Mouse (Mus musculus) layer of hippocampus, adult 9-10 months (tissue): Measurements from ENCODE around the gene Bcl10.
"Not testable (repeated sequence)": the region's sequence is repeated elsewhere in the genome, so short reads cannot be mapped to it uniquely, and the experiment has no call there.

Experiments
- DNase-seq: peaks from one replicate; pipeline ENCODE4 v3.0.0; 2022; ENCODE audit warnings: low spot score

Gene Bcl10

GRCm38 (mm10) chr3:145913942-145914341, 8.7 kb upstream of the Bcl10 start:
- not testable (repeated sequence) for DNase-seq

- no peak for DNase-seq
These were observed 6.2 kb upstream of the Bcl10 start for GRCm38 (mm10) chr3:145916374-145916773.

- no peak for DNase-seq
These were observed 5.8 kb upstream of the Bcl10 start for GRCm38 (mm10) chr3:145916826-145917225.

- no peak for DNase-seq
These were observed 367 bp downstream of the Bcl10 start for GRCm38 (mm10) chr3:145922971-145923370.

GRCm38 (mm10) chr3:145923874-145924577, 1.4 kb downstream of the Bcl10 start:
- peak; percentile 96 for DNase-seq

GRCm38 (mm10) chr3:145924649-145925337, 2.2 kb downstream of the Bcl10 start:
- DNase-seq, result peak; percentile 24

GRCm38 (mm10) chr3:145925506-145925905, 2.9 kb downstream of the Bcl10 start:
- DNase-seq, result no peak

GRCm38 (mm10) chr3:145929525-145930400, 7.2 kb downstream of the Bcl10 start:
- no peak for DNase-seq

- no peak for DNase-seq
These were observed 11.2 kb downstream of the Bcl10 start for GRCm38 (mm10) chr3:145933845-145934244.

GRCm38 (mm10) chr3:145937505-145938404, 15.2 kb downstream of the Bcl10 start, which contains the start of gene 2410004B18Rik:
Gene 2410004B18Rik, plus strand, starts transcription at chr3:145938014.
- peak; percentile 75 for DNase-seq

GRCm38 (mm10) chr3:145938405-145939349, 16.1 kb downstream of the Bcl10 start:
- DNase-seq, result no peak

- no peak for DNase-seq
These were observed 16.8 kb downstream of the Bcl10 start for GRCm38 (mm10) chr3:145939402-145939801.

GRCm38 (mm10) chr3:145939971-145940370, 17.4 kb downstream of the Bcl10 start:
- no peak for DNase-seq

- peak; percentile 67 for DNase-seq
These were observed 19.4 kb downstream of the Bcl10 start for GRCm38 (mm10) chr3:145941971-145942370.

- no peak for DNase-seq
These were observed 21.7 kb downstream of the Bcl10 start for GRCm38 (mm10) chr3:145944348-145944747.

GRCm38 (mm10) chr3:145945904-145946303, 23.3 kb downstream of the Bcl10 start:
- DNase-seq, result no peak

- DNase-seq, result no peak
These were observed 24.1 kb downstream of the Bcl10 start for GRCm38 (mm10) chr3:145946654-145947053.

- DNase-seq, result no peak
These were observed 25.1 kb downstream of the Bcl10 start for GRCm38 (mm10) chr3:145947539-145948204.

GRCm38 (mm10) chr3:145950034-145950814, 27.6 kb downstream of the Bcl10 start:
- no peak for DNase-seq
